Mouse (Mus musculus) right cerebral cortex, postnatal 4 days (tissue): ENCODE measurements around the gene Cd300e.
A peak's percentile ranks its signal among the peaks of the same experiment; 100 is the strongest.

Experiments used
- DNase-seq: peaks from one replicate; pipeline ENCODE4 v3.0.0-alpha.2; 2022

The Cd300e gene

GRCm38 (mm10) chr11:115062077-115062476, at the start of gene Cd300e:
Gene Cd300e, minus strand, starts transcription at chr11:115062177.
- no peak for DNase-seq

- no peak for DNase-seq
Measured at GRCm38 (mm10) chr11:115110271-115110670, 48.3 kb upstream of the Cd300e start.

GRCm38 (mm10) chr11:115108176-115108575, 46.2 kb upstream of the Cd300e start:
- no peak for DNase-seq

GRCm38 (mm10) chr11:115107403-115107916, 45.5 kb upstream of the Cd300e start:
- no peak for DNase-seq

GRCm38 (mm10) chr11:115106638-115107037, 44.7 kb upstream of the Cd300e start:
- DNase-seq, result no peak

- DNase-seq, result no peak
Measured at GRCm38 (mm10) chr11:115104769-115105563, 43.0 kb upstream of the Cd300e start.

GRCm38 (mm10) chr11:115103470-115104413, 41.8 kb upstream of the Cd300e start:
- DNase-seq, result no peak

DNA sequence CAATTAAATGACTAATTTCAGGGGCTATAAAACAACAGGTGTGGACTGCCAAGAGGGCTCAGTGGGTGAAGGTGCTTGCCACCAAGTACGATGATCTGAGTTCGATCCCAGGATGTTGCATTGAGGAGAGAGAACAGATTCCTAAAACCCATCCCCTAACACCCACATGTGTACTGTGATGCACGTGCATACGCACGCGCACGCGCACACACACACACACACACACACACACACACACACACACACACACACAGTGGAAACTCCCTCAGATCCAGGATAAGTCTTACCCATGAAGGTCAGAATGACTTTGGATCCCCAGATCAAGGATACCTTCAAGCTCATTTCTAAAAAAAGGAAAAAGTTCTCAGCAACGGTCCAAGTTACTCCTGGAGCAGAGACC, 40.1 kb upstream of the Cd300e start:
- DNase-seq, result no peak

- no peak for DNase-seq
Measured at GRCm38 (mm10) chr11:115101615-115102051, 39.7 kb upstream of the Cd300e start.

DNA sequence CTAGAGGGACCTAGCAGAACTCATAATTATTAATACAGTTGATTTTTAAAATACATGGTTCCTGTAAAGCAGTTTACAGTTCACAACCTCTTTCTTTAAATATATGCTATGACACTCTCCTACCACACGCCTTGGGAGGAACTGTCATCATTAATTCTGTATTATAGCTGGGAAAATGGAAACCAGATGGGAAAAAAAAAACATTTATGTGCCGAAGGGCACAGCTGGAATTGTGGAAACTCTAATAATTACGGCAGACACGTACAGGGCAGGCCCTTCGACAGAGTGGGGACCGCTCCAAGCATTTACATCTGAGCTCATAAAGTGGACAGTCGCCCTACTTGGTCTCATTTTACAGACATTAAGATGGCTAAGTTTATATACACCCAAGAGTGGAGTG, 38.8 kb upstream of the Cd300e start:
- DNase-seq, result no peak

DNA sequence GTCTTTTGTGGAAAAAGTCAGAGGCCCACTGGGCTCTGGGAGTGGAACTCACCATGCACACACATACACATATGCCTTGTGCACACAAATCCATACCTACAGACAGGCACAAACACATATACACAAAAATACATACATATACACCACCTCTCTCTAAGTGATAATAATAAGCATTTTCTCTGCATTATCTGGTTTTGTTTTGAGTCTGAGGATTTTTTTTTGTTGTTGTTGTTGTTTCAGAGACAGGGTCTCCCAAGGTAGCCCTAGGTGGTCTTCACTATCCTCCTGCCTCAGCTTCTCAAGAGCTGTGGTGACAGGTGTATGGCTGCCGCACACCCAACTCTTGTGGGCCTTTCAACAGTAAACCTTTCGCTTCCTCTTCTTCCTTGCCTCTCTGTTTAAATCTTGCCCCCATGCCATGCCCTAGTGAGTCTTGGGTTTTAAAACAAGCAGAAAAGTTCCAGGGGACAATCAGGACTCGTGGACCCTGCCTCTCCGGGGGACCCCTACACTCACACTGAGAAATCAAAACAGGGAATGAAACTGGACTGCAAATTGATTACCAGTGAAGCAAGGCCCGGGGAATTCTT, 38.1 kb upstream of the Cd300e start:
- DNase-seq, result no peak

- DNase-seq, result no peak
Measured at GRCm38 (mm10) chr11:115099241-115099840, 37.4 kb upstream of the Cd300e start.

GRCm38 (mm10) chr11:115098203-115098932, 36.4 kb upstream of the Cd300e start:
- no peak for DNase-seq

GRCm38 (mm10) chr11:115092140-115092539, 30.2 kb upstream of the Cd300e start:
- no peak for DNase-seq

DNA sequence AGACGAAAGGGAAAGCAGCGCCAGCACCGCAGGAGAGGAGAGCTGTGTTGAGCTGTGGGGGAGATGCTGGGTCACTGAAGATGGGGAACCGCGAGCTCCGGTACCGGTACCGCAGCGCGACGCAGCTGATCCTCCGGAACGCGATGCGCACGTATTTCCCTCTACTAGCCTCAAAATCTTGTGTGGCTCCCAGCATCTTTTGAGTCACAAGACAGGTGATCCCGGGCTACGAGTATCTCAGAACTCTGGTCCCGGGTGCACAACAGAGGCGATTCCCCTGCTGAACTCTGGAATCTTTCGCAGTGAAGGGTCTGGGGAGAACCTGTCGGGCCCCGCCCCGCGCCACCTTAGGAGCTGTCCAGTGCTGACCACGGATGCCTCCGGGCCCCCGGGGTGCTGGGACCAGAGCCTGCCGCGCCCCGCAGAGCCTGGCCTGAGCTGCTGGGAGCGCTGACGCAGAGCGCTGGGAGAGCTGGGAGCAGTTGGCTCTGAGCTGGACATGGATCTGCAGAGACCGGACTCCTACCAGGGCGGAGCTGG, 29.5 kb upstream of the Cd300e start, which contains the start of gene Rab37:
Gene Rab37 (plus strand): TSS at position 70 of the 540 bp plus-strand sequence.
- no peak for DNase-seq

DNA sequence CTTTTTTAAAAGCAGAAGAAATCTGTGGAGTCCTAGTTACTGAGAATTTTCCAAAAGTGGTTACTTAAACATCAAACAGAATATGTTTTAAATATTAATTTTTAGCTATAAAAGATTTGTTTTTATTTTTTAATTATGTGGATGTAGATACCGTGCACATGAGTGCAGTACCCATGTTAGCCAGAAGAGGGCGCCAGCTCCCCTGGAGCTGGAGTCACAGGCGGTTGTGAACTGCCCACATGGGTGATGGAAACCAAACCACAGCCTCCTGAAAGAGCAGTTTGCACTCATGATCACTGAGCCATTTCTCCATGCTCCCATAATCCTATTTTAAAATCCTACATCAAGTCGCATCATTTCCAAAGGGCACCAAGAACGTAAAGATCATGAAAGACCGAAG, 27.9 kb upstream of the Cd300e start:
- DNase-seq, result no peak

DNA sequence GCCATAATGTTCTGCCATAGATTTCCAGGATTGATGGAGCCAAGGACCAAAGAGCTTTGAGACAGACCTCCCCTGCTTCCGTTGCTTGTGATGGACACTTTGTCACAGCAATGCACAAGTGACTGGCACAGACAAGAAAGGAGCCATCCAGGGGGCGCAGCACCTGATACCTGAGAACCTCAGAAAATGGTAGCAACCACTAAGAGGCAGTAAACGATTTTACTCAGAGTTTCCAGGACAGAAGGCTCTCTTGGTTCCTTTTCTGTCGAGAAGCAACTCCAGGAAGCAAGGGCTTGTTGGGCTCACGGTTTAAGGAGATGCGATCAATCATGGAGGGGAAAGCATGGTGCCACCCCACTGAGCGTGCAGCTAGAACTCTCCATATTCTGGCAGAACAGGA, 24.2 kb upstream of the Cd300e start:
- no peak for DNase-seq

DNA sequence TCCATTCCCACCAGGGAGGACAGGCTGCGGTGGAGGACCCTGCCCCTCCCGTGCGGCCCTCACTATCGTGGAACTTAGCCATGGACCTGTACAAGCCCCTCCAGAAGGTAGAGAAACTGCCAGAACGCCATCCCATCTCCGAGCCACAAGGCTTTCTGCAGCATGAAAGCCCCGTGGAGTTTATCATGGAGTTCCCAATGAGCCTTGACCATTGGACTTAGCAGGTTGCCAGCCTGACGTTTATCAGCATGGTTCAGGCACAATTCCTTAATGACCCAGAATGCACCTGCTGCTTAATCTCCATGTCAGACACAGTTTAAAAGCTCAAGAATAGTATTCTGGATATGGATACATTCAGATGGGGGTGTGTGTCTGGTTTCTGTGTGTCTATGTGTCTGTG, 23.1 kb upstream of the Cd300e start:
- DNase-seq, result no peak

DNA sequence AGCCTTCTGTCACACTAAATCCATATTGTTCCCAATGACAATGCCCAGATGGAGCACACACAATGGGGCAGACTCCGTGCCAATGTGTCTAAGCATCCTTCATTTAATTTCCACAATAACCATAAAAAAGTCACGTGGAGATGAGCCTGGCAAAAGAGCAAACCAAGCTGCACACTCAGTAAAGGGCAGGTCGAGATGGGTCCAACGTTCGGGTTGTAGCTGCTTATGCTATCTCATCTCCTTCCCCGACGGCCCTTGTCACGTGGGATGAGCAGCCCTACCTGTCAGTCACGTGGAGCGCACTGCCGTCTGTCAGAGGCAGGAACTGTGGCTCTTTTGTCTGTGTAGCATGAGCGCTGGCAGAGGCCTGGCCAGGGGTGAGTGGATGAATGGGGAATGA, 22.6 kb upstream of the Cd300e start:
- no peak for DNase-seq

GRCm38 (mm10) chr11:115083376-115084139, 21.6 kb upstream of the Cd300e start:
- peak; percentile 88 for DNase-seq

GRCm38 (mm10) chr11:115082196-115082595, 20.2 kb upstream of the Cd300e start:
- DNase-seq, result no peak
